Mouse (Mus musculus): ENCODE measurements around the gene 3110082J24Rik. TPM values are rescaled to one million over a fixed set of nuclear protein-coding genes. Genes with fewer than 3 reads are reported as not detected.
"Not testable (repeated sequence)": the region's sequence is repeated elsewhere in the genome, so short reads cannot be mapped to it uniquely, and the experiment has no call there.

Gene 3110082J24Rik
- polyA plus RNA-seq, 1 experiment from 2014 or later, result not detected

GRCm38 (mm10) chr5:30072825-30073821 is 32.8 kb downstream of the 3110082J24Rik start, which contains the start of gene Tyms:
Tyms (minus strand) TSS chr5:30073617.
- DNase-seq (ENCODE audit: low spot score), result peak; percentile 73

DNA sequence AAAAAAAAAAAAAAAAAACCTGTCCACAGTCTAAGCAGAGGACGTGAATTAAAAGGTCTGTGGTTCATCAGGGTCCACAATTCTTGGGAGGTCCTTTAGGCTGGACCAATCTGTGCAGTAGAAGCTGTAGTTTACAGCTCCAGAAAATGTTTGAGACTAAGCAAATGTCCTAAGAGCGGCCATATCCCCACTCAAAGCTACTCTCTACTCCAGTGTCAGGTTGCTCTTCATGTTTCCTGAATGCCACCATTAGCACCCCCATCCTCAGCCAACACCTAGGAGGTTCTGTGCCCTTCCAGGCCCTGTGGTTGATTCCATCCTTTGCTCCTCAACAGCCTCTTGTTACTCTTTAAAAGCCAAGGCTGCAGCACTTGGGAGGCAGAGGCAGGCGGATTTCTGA is 33.5 kb downstream of the 3110082J24Rik start:
- no peak for DNase-seq (ENCODE audit: low spot score)

DNA sequence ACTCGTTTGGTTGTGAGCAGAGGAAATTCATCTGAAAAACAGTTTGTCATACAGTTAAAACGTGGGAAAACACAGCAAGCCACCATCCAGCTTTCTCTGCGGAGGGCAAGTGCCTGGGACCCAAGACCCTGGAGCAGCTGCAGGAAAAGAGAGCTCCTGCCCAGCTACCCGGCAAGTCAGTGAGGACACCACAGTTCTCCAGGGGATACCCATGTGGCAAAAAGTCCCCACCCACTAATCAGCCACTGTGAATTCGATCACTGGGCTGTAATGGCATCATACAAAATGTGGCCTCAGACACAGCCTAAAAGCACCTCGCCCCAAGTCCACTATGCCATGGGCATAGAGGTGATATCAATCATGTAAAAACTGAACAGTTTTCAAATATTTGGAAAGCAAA is 34.2 kb downstream of the 3110082J24Rik start:
- no peak for DNase-seq (ENCODE audit: low spot score)

DNA sequence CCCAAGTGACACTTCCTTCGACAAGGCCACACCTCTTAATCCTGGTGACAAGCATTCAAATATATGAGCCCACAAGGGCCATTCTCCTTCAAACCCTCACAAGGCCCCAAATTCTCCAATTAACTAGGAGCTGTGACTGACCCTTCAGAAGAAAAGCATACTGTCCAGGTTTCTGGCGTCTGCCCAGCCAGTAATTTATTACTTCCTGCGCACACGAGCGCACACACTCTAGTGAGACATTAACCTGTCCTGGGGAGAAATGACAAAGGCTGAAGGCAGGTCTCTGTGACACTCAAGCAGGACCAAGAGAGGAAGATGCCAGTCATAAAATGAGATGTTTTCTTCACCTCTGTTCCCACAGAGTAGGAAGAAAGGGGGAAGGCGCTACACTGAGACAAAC is 38.2 kb downstream of the 3110082J24Rik start:
- DNase-seq (ENCODE audit: low spot score), result no peak

DNA sequence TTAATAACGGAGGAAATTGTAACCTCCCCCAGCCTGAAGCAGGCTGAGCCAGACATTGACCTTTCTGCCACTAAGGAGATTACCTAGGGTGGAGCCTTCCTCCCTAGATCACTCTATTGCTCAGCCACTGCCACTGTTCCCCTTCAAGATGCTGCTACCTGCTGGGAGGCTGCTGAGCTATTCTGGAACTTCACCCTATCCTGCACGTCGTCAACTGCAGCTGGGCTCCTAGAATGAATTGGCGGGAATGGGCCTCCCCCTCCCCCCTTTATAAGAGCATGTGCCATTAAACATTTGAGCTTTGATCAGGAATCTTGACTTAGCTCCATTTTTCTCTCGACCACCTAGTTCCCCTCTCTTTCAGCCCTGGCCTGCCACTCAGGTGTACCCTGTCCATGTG is 46.3 kb downstream of the 3110082J24Rik start:
- DNase-seq (ENCODE audit: low spot score), result not testable (repeated sequence)

DNA sequence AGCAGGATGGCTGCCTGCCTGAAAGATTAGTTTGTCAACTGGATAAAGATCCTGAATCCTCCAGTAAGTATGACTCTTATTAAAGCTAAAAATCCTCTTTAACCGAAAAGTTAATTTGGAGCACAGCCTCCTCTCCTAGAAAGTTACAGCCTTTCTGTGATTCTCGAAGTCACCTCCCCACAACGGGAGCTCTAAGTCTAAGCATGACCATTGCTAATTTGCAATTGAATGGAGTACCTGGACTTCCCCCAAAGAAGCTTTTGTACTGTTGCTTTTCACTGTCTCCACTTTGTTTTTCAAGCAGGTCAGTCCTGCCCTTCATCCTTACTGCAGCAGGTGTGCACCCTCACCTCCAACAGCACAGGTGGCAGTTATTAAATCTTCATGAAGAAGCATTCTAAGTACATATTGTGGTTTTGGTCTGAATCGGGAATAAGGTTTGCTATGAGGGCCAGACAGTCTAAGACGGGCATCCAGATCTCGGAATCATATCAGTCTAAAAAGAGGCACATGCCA is 47.6 kb downstream of the 3110082J24Rik start:
- no peak for DNase-seq (ENCODE audit: low spot score)

Other genes with a start within 250 kb of the 3110082J24Rik start
- gene Il6, start 93.0 kb downstream of the 3110082J24Rik start, polyA plus RNA-seq (2015; fragmentation: Nextera tagmentation; extraction: Ambion mirVana), result 0.67 and 0.77 TPM in 2 replicates
- 292 and 327 TPM in 2 replicates for gene Tyms, start 32.5 kb downstream of the 3110082J24Rik start, polyA plus RNA-seq (2015; fragmentation: Nextera tagmentation; extraction: Ambion mirVana)
- 0.05 and 0.09 TPM in 2 replicates for gene Garem2, start 925 bp downstream of the 3110082J24Rik start, polyA plus RNA-seq (2015; fragmentation: Nextera tagmentation; extraction: Ambion mirVana)
- 111 and 124 TPM in 2 replicates for gene Hadha, start 49.1 kb upstream of the 3110082J24Rik start, polyA plus RNA-seq (2015; fragmentation: Nextera tagmentation; extraction: Ambion mirVana)
- 182 and 193 TPM in 2 replicates for gene Hadhb, start 49.2 kb upstream of the 3110082J24Rik start, polyA plus RNA-seq (2015; fragmentation: Nextera tagmentation; extraction: Ambion mirVana)
- gene Adgrf3, start 99.6 kb upstream of the 3110082J24Rik start, polyA plus RNA-seq (2015; fragmentation: Nextera tagmentation; extraction: Ambion mirVana), result 0.10 and 0.29 TPM in 2 replicates
- gene Selenoi, start 126.5 kb upstream of the 3110082J24Rik start, polyA plus RNA-seq (2015; fragmentation: Nextera tagmentation; extraction: Ambion mirVana), result 12.7 and 13.3 TPM in 2 replicates
- gene Drc1, start 175.3 kb upstream of the 3110082J24Rik start, polyA plus RNA-seq (2015; fragmentation: Nextera tagmentation; extraction: Ambion mirVana), result 10.5 and 10.8 TPM in 2 replicates

Measured in thymus, postnatal 0 days (tissue).